Mouse (Mus musculus): ENCODE measurements around the gene Atp6v1g2. TPM values are rescaled to one million over a fixed set of nuclear protein-coding genes. Genes with fewer than 3 reads are reported as not detected.
A peak's percentile ranks its signal among the peaks of the same experiment; 100 is the strongest.
"Not testable (repeated sequence)": the region's sequence is repeated elsewhere in the genome, so short reads cannot be mapped to it uniquely, and the experiment has no call there.

Gene Atp6v1g2
- total RNA-seq, 1 experiment from 2014 or later = 1.6 TPM

DNA sequence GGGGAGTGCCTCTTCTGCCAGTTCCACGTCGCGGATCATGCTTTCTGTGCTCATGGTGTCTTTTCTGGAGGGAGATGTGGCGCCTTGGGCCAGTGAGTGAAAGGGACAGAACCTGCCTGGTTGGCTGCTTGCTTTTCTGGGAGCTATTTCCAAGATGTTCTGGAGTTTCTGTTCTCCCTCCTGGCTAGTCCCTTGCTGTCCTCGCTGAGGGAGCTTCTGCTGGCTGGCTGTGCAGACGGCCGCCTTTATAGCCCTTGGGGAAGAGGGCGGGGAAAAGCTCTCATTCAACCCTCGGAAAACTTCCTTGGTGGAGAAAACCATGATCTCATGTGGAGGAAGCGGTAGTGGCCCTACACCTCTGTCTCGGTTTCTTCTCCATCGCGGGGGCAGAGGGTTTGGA lies 31.7 kb upstream of the Atp6v1g2 start, which contains the start of gene Tnf:
TSS of gene Tnf (minus strand) at position 221 of the 400 bp plus-strand sequence.
- peak; percentile 60 for ATAC-seq (replicated peaks; ENCODE audit: low read depth, poor library complexity, severe bottlenecking)

DNA sequence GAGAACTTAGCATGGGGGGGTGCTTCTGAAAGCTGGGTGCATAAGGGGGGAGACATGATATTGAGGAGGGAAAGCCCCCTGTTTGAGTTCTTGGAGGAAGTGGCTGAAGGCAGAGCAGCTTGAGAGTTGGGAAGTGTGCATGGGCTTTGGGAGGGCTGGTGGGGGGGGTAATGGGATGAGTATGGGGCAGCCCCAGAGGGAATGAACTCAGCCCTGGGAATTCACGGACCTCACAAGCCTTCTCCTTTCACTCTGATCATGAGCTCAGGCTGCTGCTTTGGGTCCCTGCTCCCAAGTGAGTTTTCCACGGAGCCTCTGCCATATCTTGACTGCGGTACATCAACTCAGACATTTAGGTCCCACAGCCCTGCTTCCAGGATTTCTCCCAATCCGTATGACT lies 31.0 kb upstream of the Atp6v1g2 start:
- ATAC-seq (replicated peaks; ENCODE audit: low read depth, poor library complexity, severe bottlenecking) = no peak

DNA sequence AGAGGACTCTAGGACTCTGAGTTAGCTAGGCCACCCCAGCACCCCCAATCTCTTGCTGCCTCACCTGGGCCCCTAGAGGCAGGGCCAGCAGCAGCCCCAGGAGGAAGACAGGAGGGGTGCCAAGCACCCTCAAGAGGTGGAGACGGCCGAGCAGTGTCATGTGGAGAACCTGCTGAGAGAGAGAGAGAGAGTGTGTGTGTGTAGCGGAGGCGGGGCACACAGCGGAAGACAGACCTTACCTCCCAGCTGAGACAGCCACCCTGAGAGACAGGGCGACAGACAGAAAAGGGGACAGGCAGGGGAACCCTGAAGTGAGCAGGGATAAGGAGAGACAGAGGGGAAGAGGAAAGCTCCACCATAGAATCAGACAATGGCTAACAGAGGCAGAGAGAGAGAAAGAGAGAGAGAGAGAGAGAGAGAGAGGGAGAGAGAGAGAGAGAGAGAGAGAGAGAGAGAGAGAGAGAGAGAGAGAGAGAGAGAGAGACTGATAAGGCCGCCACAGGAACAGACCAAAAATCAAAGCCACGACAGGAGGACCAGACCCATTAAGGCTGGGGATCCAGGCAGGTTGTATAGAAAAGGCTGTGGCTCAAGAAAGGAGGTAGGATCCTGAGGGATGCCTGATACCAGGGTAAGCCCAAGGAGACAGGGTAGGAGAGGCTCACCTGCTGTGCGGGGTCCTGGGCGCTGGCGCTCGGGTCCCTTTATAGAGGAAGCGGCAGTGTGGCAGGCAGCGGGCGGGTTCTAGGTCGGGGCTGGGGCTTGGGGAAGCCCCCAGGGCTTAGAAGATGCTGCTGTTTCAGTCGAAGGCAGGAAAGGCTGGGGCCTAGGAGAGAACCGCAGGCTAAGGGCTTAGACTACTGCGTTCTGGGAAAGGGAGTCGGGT lies 28.7 kb upstream of the Atp6v1g2 start, which contains the start of gene Lta:
TSS of gene Lta (minus strand) at position 858 of the 886 bp plus-strand sequence.
- ATAC-seq (replicated peaks; ENCODE audit: low read depth, poor library complexity, severe bottlenecking) = no peak

DNA sequence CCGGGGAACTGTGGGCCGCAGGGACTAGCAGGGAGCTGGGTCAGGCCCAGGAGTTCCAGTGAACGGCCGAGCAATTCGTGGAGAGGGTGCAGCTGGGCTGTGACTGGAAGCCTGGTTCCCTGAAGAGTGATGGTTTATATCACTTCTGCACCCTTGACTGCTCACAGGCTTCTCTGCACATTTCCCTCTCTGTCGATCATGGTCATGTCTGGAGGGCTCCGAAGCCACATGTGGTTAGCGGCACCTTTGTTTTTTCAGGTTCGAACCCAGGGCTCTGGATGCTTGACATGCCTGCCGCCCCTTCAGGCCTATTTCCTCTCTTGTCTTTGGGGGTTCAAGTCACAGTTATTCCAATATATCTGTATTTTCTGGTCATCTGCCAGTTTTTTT lies 28.1 kb upstream of the Atp6v1g2 start:
- no peak for ATAC-seq (replicated peaks; ENCODE audit: low read depth, poor library complexity, severe bottlenecking)

DNA sequence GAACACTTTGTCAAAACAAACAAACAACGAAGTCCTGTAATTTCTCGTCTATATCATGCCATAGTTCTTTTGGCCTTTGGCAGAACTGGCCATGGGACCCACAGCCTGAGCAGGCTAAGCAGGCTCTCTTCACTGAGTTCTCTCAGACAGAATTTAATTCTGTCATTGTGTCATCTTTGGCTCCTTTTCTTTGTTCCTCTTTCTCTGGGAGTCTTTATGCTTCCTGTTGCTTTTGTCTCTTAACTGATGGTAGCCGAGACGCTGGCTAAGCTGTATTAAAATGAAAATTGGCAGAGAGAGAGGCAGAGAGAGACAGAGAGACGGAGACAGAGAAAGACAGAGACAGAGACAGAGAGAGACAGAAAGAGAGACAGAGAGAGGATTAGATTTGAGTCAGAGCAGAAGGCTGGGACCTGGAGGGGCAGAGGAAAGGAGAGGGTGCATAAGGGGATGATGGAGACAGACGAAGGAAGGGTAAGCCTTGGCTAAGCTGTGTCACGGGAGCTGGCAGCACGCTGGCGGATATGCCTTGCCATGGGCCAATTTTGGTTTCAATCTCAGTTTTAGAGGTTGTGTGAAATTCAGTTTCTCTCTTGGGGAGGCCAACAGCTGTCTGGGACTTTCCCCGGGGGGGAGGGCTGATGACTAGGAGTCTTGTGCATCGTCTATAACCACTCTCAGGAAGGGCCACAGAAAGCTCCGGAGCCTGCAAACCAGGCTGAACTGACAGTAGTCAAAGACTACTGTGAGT lies 23.5 kb upstream of the Atp6v1g2 start:
- ATAC-seq (replicated peaks; ENCODE audit: low read depth, poor library complexity, severe bottlenecking) = peak; percentile 72

DNA sequence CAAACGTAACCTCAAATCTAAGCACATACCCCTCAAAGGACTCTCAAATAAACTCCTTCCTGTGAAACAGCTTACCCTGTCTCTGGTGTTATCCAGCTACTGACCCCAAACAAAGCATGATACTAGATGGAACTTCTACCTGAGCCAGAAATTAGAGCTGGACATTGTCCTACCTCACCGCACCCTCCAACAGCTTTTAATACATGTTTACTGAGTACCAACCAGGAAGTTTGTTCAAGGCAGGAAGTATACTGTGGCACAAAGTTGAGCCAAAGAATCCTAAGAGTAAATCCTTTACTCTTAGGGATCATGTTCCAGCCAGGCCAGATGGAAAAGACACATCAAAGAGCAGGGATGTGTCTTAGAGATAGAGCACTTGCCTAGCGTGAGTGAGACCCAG lies 22.9 kb upstream of the Atp6v1g2 start:
- ATAC-seq (replicated peaks; ENCODE audit: low read depth, poor library complexity, severe bottlenecking) = no peak

DNA sequence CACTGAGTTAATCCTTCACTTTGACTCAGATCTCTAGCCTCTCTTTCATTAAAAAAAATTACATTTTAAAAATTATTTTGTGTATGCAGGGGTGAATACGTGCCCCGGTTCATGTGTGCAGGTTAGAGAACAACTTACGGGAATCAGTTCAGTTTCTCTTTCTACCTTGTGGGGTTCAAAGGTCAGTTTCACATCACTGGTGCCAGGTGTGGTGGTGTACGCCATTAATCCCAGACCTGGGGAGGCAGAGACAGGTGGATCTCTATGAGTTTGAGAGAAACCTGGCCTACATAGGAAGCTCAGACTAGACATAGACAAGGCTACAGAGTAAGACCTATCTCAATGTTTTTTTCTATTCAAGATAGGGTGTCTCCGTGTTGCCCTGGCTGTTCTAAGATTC lies 20.4 kb upstream of the Atp6v1g2 start:
- ATAC-seq (replicated peaks; ENCODE audit: low read depth, poor library complexity, severe bottlenecking) = no peak

- peak; percentile 61 for ATAC-seq (replicated peaks; ENCODE audit: low read depth, poor library complexity, severe bottlenecking)
Measured at GRCm38 (mm10) chr17:35218516-35219193, 14.8 kb upstream of the Atp6v1g2 start.

- peak; percentile 66 for ATAC-seq (replicated peaks; ENCODE audit: low read depth, poor library complexity, severe bottlenecking)
Measured at GRCm38 (mm10) chr17:35219601-35220041, 13.8 kb upstream of the Atp6v1g2 start.

GRCm38 (mm10) chr17:35220156-35220952 lies 13.1 kb upstream of the Atp6v1g2 start, which contains the start of gene Gm16181:
Gm16181 (plus strand) TSS chr17:35220834.
- no peak for ATAC-seq (replicated peaks; ENCODE audit: low read depth, poor library complexity, severe bottlenecking)

DNA sequence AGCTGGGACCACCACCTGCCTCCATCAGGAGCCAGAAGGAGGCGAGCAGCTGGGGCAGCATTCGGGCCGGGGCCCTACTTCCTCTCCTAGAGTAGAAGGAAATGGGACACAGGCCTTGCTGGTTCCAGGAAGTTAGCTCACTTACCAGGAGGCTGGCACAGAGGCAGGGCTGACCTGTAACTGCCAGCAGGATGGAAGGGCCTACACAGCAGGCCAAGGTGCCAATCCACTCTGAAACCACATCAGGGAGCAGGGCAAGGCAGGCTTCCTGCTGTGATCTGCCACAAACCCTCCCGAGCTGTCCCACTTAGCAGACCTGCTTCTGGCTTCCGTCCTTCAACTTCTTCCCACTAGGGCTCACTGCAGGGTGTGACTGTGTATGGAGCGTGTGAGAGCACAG lies 11.2 kb upstream of the Atp6v1g2 start:
- ATAC-seq (replicated peaks; ENCODE audit: low read depth, poor library complexity, severe bottlenecking) = peak; percentile 59

- ATAC-seq (replicated peaks; ENCODE audit: low read depth, poor library complexity, severe bottlenecking) = no peak
Measured at GRCm38 (mm10) chr17:35224641-35225040, 8.8 kb upstream of the Atp6v1g2 start.

DNA sequence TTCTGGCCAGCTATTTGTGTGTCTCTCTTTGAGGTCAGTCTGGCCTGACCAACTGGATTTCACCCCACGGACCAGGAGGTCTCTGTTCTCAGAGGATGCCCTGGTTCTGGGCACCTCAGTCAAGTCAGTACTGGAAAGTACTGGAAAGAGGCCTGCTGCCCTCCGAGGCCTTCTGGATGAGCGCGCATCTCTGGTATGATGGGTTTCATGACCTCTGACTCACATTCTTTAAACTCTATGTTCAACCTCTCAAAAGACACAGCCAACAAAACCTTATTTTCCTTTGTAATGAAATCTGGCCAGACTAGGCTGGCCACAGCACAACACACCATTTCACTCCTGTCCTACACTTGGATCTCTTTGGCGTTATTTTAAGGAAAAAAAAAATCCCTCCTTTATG lies 8.0 kb upstream of the Atp6v1g2 start:
- ATAC-seq (replicated peaks; ENCODE audit: low read depth, poor library complexity, severe bottlenecking) = no peak

DNA sequence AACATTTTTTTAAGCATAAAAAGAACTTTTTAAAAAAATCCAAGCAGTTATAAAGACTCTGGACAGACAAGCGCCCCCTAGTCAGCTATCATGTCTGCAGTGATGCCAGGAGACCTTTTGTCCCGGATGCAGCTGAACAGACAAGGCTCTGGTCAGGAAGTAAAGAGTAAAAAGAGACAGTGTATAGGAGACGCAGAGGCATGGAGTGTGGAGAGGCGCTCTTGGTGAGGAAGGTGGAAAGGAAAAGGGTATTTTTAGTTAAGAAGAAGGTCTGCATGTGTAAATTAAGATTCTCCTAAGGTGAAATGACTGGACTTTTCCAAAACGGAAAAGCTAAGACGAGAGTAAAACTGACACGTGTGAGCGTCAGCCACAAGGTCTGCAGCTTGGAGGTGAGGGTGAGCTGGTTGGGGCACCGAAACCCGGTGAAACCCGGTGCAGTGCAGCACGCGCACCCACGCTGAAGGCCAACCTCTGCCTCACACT lies 6.9 kb upstream of the Atp6v1g2 start:
- no peak for ATAC-seq (replicated peaks; ENCODE audit: low read depth, poor library complexity, severe bottlenecking)

DNA sequence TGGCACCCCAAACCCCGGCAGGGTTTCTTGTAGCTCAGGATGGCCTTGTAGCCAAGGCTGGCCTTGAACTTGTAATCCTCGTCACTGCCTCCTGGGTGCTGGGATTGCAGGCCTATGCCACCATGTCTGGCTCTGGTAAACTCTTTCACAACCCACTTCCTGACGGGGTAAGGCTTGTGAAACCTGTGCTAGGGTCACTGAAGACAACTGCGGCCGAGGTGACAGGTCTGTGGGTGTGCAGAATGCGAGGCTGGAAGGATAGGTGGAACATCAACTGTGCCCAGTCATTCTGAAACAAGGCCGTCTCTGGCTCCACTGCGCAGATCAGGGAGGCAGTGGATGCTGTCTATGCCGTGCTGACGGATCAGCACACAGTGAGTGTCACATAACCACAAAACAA lies 2.4 kb upstream of the Atp6v1g2 start:
- no peak for ATAC-seq (replicated peaks; ENCODE audit: low read depth, poor library complexity, severe bottlenecking)

- ATAC-seq (replicated peaks; ENCODE audit: low read depth, poor library complexity, severe bottlenecking) = 0 out of 2 replicates have a peak, but pooled peaks have one; percentile 12
Measured at GRCm38 (mm10) chr17:35232043-35232442, 1.4 kb upstream of the Atp6v1g2 start.

DNA sequence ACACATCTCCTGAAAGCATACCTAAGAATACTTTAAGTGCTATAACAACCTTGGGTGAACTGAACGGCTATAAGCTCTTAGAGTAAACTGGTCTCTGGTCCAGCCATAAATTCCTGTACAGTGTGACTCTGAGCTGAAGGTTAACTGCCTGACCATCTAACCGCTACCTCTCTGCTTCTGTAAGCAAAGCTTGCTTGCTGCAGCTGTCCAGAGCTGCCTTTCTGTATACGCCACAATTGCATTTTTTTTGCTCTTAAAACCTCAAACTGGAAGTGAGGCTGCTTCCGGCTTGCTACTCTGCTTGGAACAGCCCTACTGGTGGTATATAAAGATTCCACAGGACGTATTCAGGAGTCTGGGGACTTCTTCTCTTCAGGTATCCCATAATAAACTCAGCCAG lies 801 bp upstream of the Atp6v1g2 start:
- peak; percentile 13 for ATAC-seq (replicated peaks; ENCODE audit: low read depth, poor library complexity, severe bottlenecking)

DNA sequence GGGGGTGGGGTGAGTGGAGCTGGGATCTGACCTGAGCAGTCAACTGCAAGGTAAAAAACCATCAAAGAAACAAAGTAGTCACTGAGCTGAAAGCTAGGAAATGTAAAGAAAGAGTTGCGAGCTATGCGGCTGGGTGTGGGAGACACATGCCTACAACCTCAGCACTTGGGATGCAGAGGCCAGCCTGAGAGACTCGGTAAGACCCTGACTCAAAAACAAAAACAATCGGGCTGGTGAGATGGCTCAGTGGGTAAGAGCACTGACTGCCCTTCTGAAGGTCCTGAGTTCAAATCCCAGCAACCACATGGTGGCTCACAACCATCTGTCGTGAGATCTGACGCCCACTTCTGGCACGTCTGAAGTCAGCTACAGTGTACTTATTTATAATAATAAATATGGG lies 630 bp downstream of the Atp6v1g2 start:
- not testable (repeated sequence) for ATAC-seq (replicated peaks; ENCODE audit: low read depth, poor library complexity, severe bottlenecking)

GRCm38 (mm10) chr17:35234903-35235302 lies 1.4 kb downstream of the Atp6v1g2 start:
- no peak for ATAC-seq (replicated peaks; ENCODE audit: low read depth, poor library complexity, severe bottlenecking)
